19 mouse cellular contexts compared by ENCODE assay signal in genomic region chr7:117127728-117128127, GRCm38 (mm10).
DNase-seq lines count a peak whose midpoint lies in the region; ATAC-seq and TF ChIP-seq lines count a peak whose summit lies in the region.
"Had no signal": no experiment of that assay in that cellular context is flagged by ENCODE, and none has a peak within 500 bp of the region (broad histone marks: within the 10 kb centered on the region; RNA-seq: fewer than 3 reads in every experiment).

No protein-coding gene starts in this region.

- ATAC-seq in megakaryocyte progenitor cell, adult 5-6 weeks (replicated peaks; ENCODE audit: poor library complexity) = peak; percentile 77
- ATAC-seq: forebrain, embryonic 16.5 days; midbrain, embryonic 16.5 days had no signal

- TF ChIP-seq POLR2A in kidney, adult 2 months (IDR thresholded peaks at IDR 0.05; ENCODE audit: low read depth, low read length) = no peak

- H3K4me3 ChIP-seq in kidney, adult 2 months (ENCODE audit: insufficient read depth, low read depth, low read length) = no peak overlapping the region
- H3K4me3 ChIP-seq: hindbrain, embryonic 10.5 days; layer of hippocampus, adult 2 months; limb, embryonic 13.5 days had no signal

- 28% methylated on average over 3 of the region's 3 CpGs for WGBS in kidney, adult 2 months

- no peaks in the 10 kb centered on the region for H3K4me1 ChIP-seq in kidney, adult 2 months (ENCODE audit: control insufficient read depth, insufficient read depth, low read length)
- H3K4me1 ChIP-seq: hindbrain, embryonic 10.5 days; limb, embryonic 13.5 days had no signal

- peak; percentile 3 for DNase-seq in 3134 (ENCODE audit: extremely low read depth, insufficient read length, low spot score)
- peak; percentile 21 for DNase-seq in T-cell, adult 2 months (ENCODE audit: low spot score)
- peak; percentile 22 to 61 for DNase-seq in thymus, adult 18-20 months
- DNase-seq in gastrocnemius, postnatal 10 days = no peak
- no peak for DNase-seq in urinary bladder, postnatal 14 days (ENCODE audit: low spot score)
- DNase-seq in kidney, adult 2 months = no peak
- DNase-seq in kidney, adult 9 months = no peak
- DNase-seq: adrenal gland, adult 2 months; cerebellum, adult 11 months; cerebellum, postnatal 14 days; heart, adult 18-20 months had no signal

- no peak overlapping the region for H3K27ac ChIP-seq in kidney, adult 2 months (ENCODE audit: insufficient read depth, low read depth, low read length)
- H3K27ac ChIP-seq: hindbrain, embryonic 10.5 days; layer of hippocampus, adult 2 months; limb, embryonic 13.5 days; liver, embryonic 14.5 days had no signal

- no peaks in the 10 kb centered on the region for H3K27me3 ChIP-seq in kidney, adult 2 months (replicated peaks; ENCODE audit: control insufficient read depth, insufficient read depth, low read length)
- H3K27me3 ChIP-seq: limb, embryonic 13.5 days had no signal

- no peaks in the 10 kb centered on the region for H3K36me3 ChIP-seq in kidney, adult 2 months (ENCODE audit: control insufficient read depth, insufficient read depth, low read length)
- H3K36me3 ChIP-seq: G1E; hindbrain, embryonic 10.5 days; limb, embryonic 13.5 days had no signal

- no peak for TF ChIP-seq CTCF in kidney, adult 2 months (conservative IDR thresholded peaks at IDR 0.05; ENCODE audit: insufficient read depth, insufficient read length, low read depth, low read length)

Comparison
In these comparisons a context has a peak if more than half of its experiments do, and no peak if none do; other contexts are left out.
1. DNase-seq: peak in 3134 (single experiment), T-cell, adult 2 months (single experiment) and thymus, adult 18-20 months (2 of 2); none in gastrocnemius, postnatal 10 days (single experiment), urinary bladder, postnatal 14 days (single experiment), kidney, adult 2 months (single experiment) and kidney, adult 9 months (single experiment).